In genomic region chr6:34545286-34545685, GRCm38 (mm10) we compare ENCODE assay signal across 24 mouse cellular contexts. TPM values are rescaled to one million over a fixed set of nuclear protein-coding genes. Genes with fewer than 3 reads are reported as not detected.
DNase-seq lines count a peak whose midpoint lies in the region; ATAC-seq lines count a peak whose summit lies in the region.
"Had no signal": no experiment of that assay in that cellular context is flagged by ENCODE, and none has a peak within 500 bp of the region (broad histone marks: within the 10 kb centered on the region; RNA-seq: fewer than 3 reads in every experiment).

No protein-coding gene starts in this region.

- H3K27ac ChIP-seq in heart, embryonic 11.5 days (ENCODE audit: low read depth, low read length): no peak overlapping the region
- H3K27ac ChIP-seq in lung, embryonic 15.5 days: 0 out of 2 replicates have a peak overlapping the region, but pooled peaks have one; percentile 16
- peak overlapping the region; percentile 77; the same call in 1 of the 2 replicates for H3K27ac ChIP-seq in embryonic facial prominence, embryonic 14.5 days (replicated peaks; ENCODE audit: low read depth, low read length)
- H3K27ac ChIP-seq: heart, embryonic 13.5 days; hindbrain, embryonic 10.5 days; liver, embryonic 12.5 days; midbrain, embryonic 15.5 days; stomach, embryonic 15.5 days had no signal

- H3K4me2 ChIP-seq in heart, embryonic 11.5 days: no peak overlapping the region
- H3K4me2 ChIP-seq in lung, embryonic 15.5 days: no peak overlapping the region
- no peak overlapping the region for H3K4me2 ChIP-seq in embryonic facial prominence, embryonic 14.5 days (ENCODE audit: low read depth, low read length)
- H3K4me2 ChIP-seq: heart, embryonic 13.5 days; liver, embryonic 12.5 days; midbrain, embryonic 15.5 days; stomach, embryonic 15.5 days had no signal

- H3K9me3 ChIP-seq in heart, embryonic 11.5 days (replicated peaks; ENCODE audit: control insufficient read depth, low read length): no peaks in the 10 kb centered on the region
- H3K9me3 ChIP-seq in lung, embryonic 15.5 days: no peaks in the 10 kb centered on the region
- H3K9me3 ChIP-seq in embryonic facial prominence, embryonic 14.5 days (ENCODE audit: control insufficient read depth, low read length): no peaks in the 10 kb centered on the region
- H3K9me3 ChIP-seq: heart, embryonic 13.5 days; hindbrain, embryonic 10.5 days; liver, embryonic 12.5 days; midbrain, embryonic 15.5 days; stomach, embryonic 15.5 days had no signal

- H3K4me1 ChIP-seq in heart, embryonic 11.5 days (ENCODE audit: control insufficient read depth, insufficient read depth, low read length): no peaks in the 10 kb centered on the region
- peaks cover 44% of the 10 kb centered on the region for H3K4me1 ChIP-seq in lung, embryonic 15.5 days
- H3K4me1 ChIP-seq in embryonic facial prominence, embryonic 14.5 days (ENCODE audit: control insufficient read depth, insufficient read depth, low read length): peaks cover 26% of the 10 kb centered on the region
- H3K4me1 ChIP-seq: liver, embryonic 12.5 days had no signal

- H3K4me3 ChIP-seq in heart, embryonic 11.5 days (ENCODE audit: low read depth, low read length): no peak overlapping the region
- no peak overlapping the region for H3K4me3 ChIP-seq in lung, embryonic 15.5 days
- H3K4me3 ChIP-seq in embryonic facial prominence, embryonic 14.5 days (ENCODE audit: low read depth, low read length): no peak overlapping the region
- H3K4me3 ChIP-seq: erythroblast, embryonic 14.5 days; heart, embryonic 13.5 days; hindbrain, embryonic 10.5 days; liver, embryonic 12.5 days; midbrain, embryonic 15.5 days; stomach, embryonic 15.5 days had no signal

- DNase-seq in heart, adult 11 months: peak; percentile 93
- DNase-seq in lung, adult 18-20 months: no peak
- peak; percentile 41 for DNase-seq in embryonic facial prominence, embryonic 14.5 days (ENCODE audit: low spot score)
- DNase-seq in lung, postnatal 14 days: peak; percentile 31
- no peak for DNase-seq in frontal cortex, postnatal 10 days (ENCODE audit: low spot score in 2 of 2)
- no peak for DNase-seq in cerebellum, adult 11-12 months
- DNase-seq: adrenal gland, postnatal 14 days; cerebellum, adult 9-10 months; embryo, embryonic 11 days; gastrocnemius, postnatal 10 days; layer of hippocampus, postnatal 36 days; right cerebral cortex, adult 18-20 months; spleen, adult 18-20 months; thymus, postnatal 14 days had no signal

- no peak for ATAC-seq in heart, embryonic 11.5 days (replicated peaks; ENCODE audit: insufficient number of reproducible peaks, low FRiP score, low TSS enrichment)
- ATAC-seq in lung, embryonic 15.5 days (ENCODE audit: borderline replicate concordance, extremely low read depth, low FRiP score, low TSS enrichment): no peak
- ATAC-seq in embryonic facial prominence, embryonic 14.5 days (ENCODE audit: low read depth): no peak
- ATAC-seq: activated CD4-positive, CD25-positive, alpha-beta regulatory T cell, adult 4 months; liver, embryonic 12.5 days; midbrain, embryonic 15.5 days; Patski had no signal

- H3K27me3 ChIP-seq in heart, embryonic 11.5 days (ENCODE audit: control insufficient read depth, insufficient read depth, low read length): no peaks in the 10 kb centered on the region
- H3K27me3 ChIP-seq in lung, embryonic 15.5 days: no peaks in the 10 kb centered on the region
- H3K27me3 ChIP-seq in embryonic facial prominence, embryonic 14.5 days (replicated peaks; ENCODE audit: control insufficient read depth, insufficient read depth, low read length): no peaks in the 10 kb centered on the region
- H3K27me3 ChIP-seq: heart, embryonic 13.5 days; midbrain, embryonic 15.5 days; Patski; stomach, embryonic 15.5 days had no signal

- H3K9ac ChIP-seq in heart, embryonic 11.5 days (ENCODE audit: low read depth, low read length): no peak overlapping the region
- H3K9ac ChIP-seq in lung, embryonic 15.5 days: no peak overlapping the region
- H3K9ac ChIP-seq in embryonic facial prominence, embryonic 14.5 days (ENCODE audit: low read depth, low read length): no peak overlapping the region
- H3K9ac ChIP-seq: heart, embryonic 13.5 days; liver, embryonic 12.5 days; midbrain, embryonic 15.5 days; stomach, embryonic 15.5 days had no signal

- H3K36me3 ChIP-seq in heart, embryonic 11.5 days (ENCODE audit: control insufficient read depth, insufficient read depth, low read length): no peaks in the 10 kb centered on the region
- no peaks in the 10 kb centered on the region for H3K36me3 ChIP-seq in lung, embryonic 15.5 days
- no peaks in the 10 kb centered on the region for H3K36me3 ChIP-seq in embryonic facial prominence, embryonic 14.5 days (ENCODE audit: control insufficient read depth, insufficient read depth, low read length)
- H3K36me3 ChIP-seq: heart, embryonic 13.5 days; hindbrain, embryonic 10.5 days; liver, embryonic 12.5 days; midbrain, embryonic 15.5 days; stomach, embryonic 15.5 days had no signal

- WGBS in heart, embryonic 11.5 days (ENCODE audit: insufficient replicate concordance): 67% methylated on average over 10 of the region's 10 CpGs
- WGBS in lung, embryonic 15.5 days: 54% methylated on average over 10 of the region's 10 CpGs
- WGBS in embryonic facial prominence, embryonic 14.5 days: 65% methylated on average over 10 of the region's 10 CpGs

RNA-seq across cellular contexts. Expression of gene Cald1, which starts 53.0 kb away (rescaled TPM):
- polyA plus RNA-seq in heart, embryonic 11.5 days (2014; fragmentation: Nextera tagmentation; extraction: Ambion mirVana): 144 and 167 TPM in 2 replicates
- polyA plus RNA-seq in lung, embryonic 15.5 days (2015; fragmentation: Nextera tagmentation; extraction: Ambion mirVana): 292 and 299 TPM in 2 replicates
- polyA plus RNA-seq in embryonic facial prominence, embryonic 14.5 days (2014; fragmentation: Nextera tagmentation; extraction: Ambion mirVana): 227 and 238 TPM in 2 replicates
- polyA plus RNA-seq: activated CD4-positive, CD25-positive, alpha-beta regulatory T cell, adult 4 months had no signal

Comparison
In these comparisons a context has a peak if more than half of its experiments do, and no peak if none do; other contexts are left out.
1. DNase-seq: peak in heart, adult 11 months (single experiment), embryonic facial prominence, embryonic 14.5 days (single experiment) and lung, postnatal 14 days (single experiment); none in lung, adult 18-20 months (0 of 2), frontal cortex, postnatal 10 days (0 of 2) and cerebellum, adult 11-12 months (single experiment).